ENCODE assay signal across 9 mouse cellular contexts in genomic region chr13:34192414-34193191, GRCm38 (mm10). TPM values are rescaled to one million over a fixed set of nuclear protein-coding genes. Genes with fewer than 3 reads are reported as not detected.
DNase-seq lines count a peak whose midpoint lies in the region; ATAC-seq and TF ChIP-seq lines count a peak whose summit lies in the region.
"Had no signal": no experiment of that assay in that cellular context is flagged by ENCODE, and none has a peak within 500 bp of the region (broad histone marks: within the 10 kb centered on the region; RNA-seq: fewer than 3 reads in every experiment).

No protein-coding gene starts in this region.

- DNase-seq in left cerebral cortex, adult 2 months (ENCODE audit: extremely low spot score in 1 of 2, low spot score in 2 of 2): no peak
- DNase-seq in left cerebral cortex, adult 11 months (ENCODE audit: low spot score): no peak
- DNase-seq in ES-E14 (ENCODE audit: low read depth, low spot score): peak; percentile 1
- no peak for DNase-seq in forebrain, embryonic 11.5 days (ENCODE audit: low spot score)
- peak; percentile 58 for DNase-seq in hindbrain, postnatal 0 days (ENCODE audit: low spot score)
- no peak for DNase-seq in cerebellum, postnatal 25 days

- no peak overlapping the region for H3K4me2 ChIP-seq in forebrain, embryonic 11.5 days (ENCODE audit: low read depth, low read length, severe bottlenecking)
- no peak overlapping the region for H3K4me2 ChIP-seq in hindbrain, postnatal 0 days (ENCODE audit: low read depth, low read length)
- no peak overlapping the region for H3K4me2 ChIP-seq in lung, embryonic 16.5 days (ENCODE audit: low read depth, low read length)

- peaks cover 2 to 7% of the 10 kb centered on the region in 2 experiments; a peak in 2 of 4 replicates for H3K4me1 ChIP-seq in ES-E14 (ENCODE audit: control insufficient read depth in 2 of 2, insufficient read depth in 2 of 2, low read length in 2 of 2, poor library complexity in 1 of 2)
- peaks cover 9% of the 10 kb centered on the region for H3K4me1 ChIP-seq in forebrain, embryonic 11.5 days (replicated peaks; ENCODE audit: control insufficient read depth, insufficient read depth, low read length)
- no peaks in the 10 kb centered on the region for H3K4me1 ChIP-seq in hindbrain, postnatal 0 days (ENCODE audit: insufficient read depth, low read length)
- no peaks in the 10 kb centered on the region; the same call in 1 of the 2 replicates for H3K4me1 ChIP-seq in lung, embryonic 16.5 days (replicated peaks; ENCODE audit: control insufficient read depth, insufficient read depth, low read length)

- in situ Hi-C loops in ES-E14 (cut with MboI; ENCODE audit: low sequenced_read_pairs in 2 of 2, unreplicated experiment in 2 of 2): no loop called here

- intact Hi-C loops in left cerebral cortex, adult 2 months (cut with DNase I): no loop called here

- ATAC-seq in forebrain, embryonic 11.5 days (replicated peaks; ENCODE audit: low FRiP score): peak; percentile 64; the same call in 1 of the 2 replicates
- ATAC-seq in hindbrain, postnatal 0 days: peak; percentile 81
- peak; percentile 69; the same call in 1 of the 2 replicates for ATAC-seq in lung, embryonic 16.5 days (ENCODE audit: low read depth)
- ATAC-seq in megakaryocyte progenitor cell, adult 5-6 weeks (replicated peaks; ENCODE audit: poor library complexity): no peak

- H3K9me3 ChIP-seq in ES-E14 (ENCODE audit: control insufficient read depth, insufficient read depth, low read depth, low read length): no peaks in the 10 kb centered on the region
- no peaks in the 10 kb centered on the region for H3K9me3 ChIP-seq in forebrain, embryonic 11.5 days (ENCODE audit: control insufficient read depth, low read length)
- H3K9me3 ChIP-seq in hindbrain, postnatal 0 days (ENCODE audit: low read length): no peaks in the 10 kb centered on the region
- no peaks in the 10 kb centered on the region for H3K9me3 ChIP-seq in lung, embryonic 16.5 days (ENCODE audit: control insufficient read depth, low read length)

- peak overlapping the region; percentile 38 for H3K27ac ChIP-seq in left cerebral cortex, adult 2 months
- H3K27ac ChIP-seq in ES-E14 (ENCODE audit: insufficient read depth, low read depth, low read length, poor library complexity, severe bottlenecking): no peak overlapping the region
- no peak overlapping the region for H3K27ac ChIP-seq in forebrain, embryonic 11.5 days (ENCODE audit: low read depth, low read length)
- no peak overlapping the region for H3K27ac ChIP-seq in hindbrain, postnatal 0 days
- H3K27ac ChIP-seq in lung, embryonic 16.5 days (ENCODE audit: low read length): no peak overlapping the region

- no peak overlapping the region for H3K9ac ChIP-seq in ES-E14 (ENCODE audit: insufficient read depth, low read depth, low read length, poor library complexity, severe bottlenecking)
- no peak overlapping the region for H3K9ac ChIP-seq in forebrain, embryonic 11.5 days (ENCODE audit: low read length)
- no peak overlapping the region for H3K9ac ChIP-seq in hindbrain, postnatal 0 days (replicated peaks; ENCODE audit: low read length)
- H3K9ac ChIP-seq in lung, embryonic 16.5 days (ENCODE audit: low read length): no peak overlapping the region

- WGBS in forebrain, embryonic 11.5 days: 72% methylated on average over 8 of the region's 8 CpGs
- WGBS in hindbrain, postnatal 0 days: 50% methylated on average over 8 of the region's 8 CpGs
- WGBS in lung, embryonic 16.5 days: 62% methylated on average over 8 of the region's 8 CpGs

- H3K36me3 ChIP-seq in ES-E14 (ENCODE audit: control insufficient read depth, insufficient read depth, low read length, poor library complexity, severe bottlenecking): no peaks in the 10 kb centered on the region
- H3K36me3 ChIP-seq in forebrain, embryonic 11.5 days (ENCODE audit: control insufficient read depth, insufficient read depth, low read length): peaks cover 6% of the 10 kb centered on the region; the same call in 1 of the 2 replicates
- H3K36me3 ChIP-seq in hindbrain, postnatal 0 days (ENCODE audit: insufficient read depth, low read length): peaks cover 30% of the 10 kb centered on the region
- peaks cover 3% of the 10 kb centered on the region; the same call in 1 of the 2 replicates for H3K36me3 ChIP-seq in lung, embryonic 16.5 days (ENCODE audit: control insufficient read depth, insufficient read depth, low read length)

- H3K27me3 ChIP-seq in forebrain, embryonic 11.5 days (ENCODE audit: control insufficient read depth, insufficient read depth, low read length): no peaks in the 10 kb centered on the region
- H3K27me3 ChIP-seq in hindbrain, postnatal 0 days (ENCODE audit: insufficient read depth, low read length): no peaks in the 10 kb centered on the region
- no peaks in the 10 kb centered on the region for H3K27me3 ChIP-seq in lung, embryonic 16.5 days (ENCODE audit: control insufficient read depth, insufficient read depth, low read depth, low read length)

- H3K4me3 ChIP-seq in left cerebral cortex, adult 2 months: no peak overlapping the region
- no peak overlapping the region for H3K4me3 ChIP-seq in ES-E14 (ENCODE audit: insufficient read depth in 1 of 2, low read depth in 1 of 2, low read length in 2 of 2, poor library complexity in 1 of 2, severe bottlenecking in 1 of 2)
- no peak overlapping the region for H3K4me3 ChIP-seq in forebrain, embryonic 11.5 days (ENCODE audit: low read depth, low read length)
- H3K4me3 ChIP-seq in hindbrain, postnatal 0 days (ENCODE audit: low read length): no peak overlapping the region
- no peak overlapping the region for H3K4me3 ChIP-seq in lung, embryonic 16.5 days (ENCODE audit: low read length)
- H3K4me3 ChIP-seq: myocyte had no signal

- peak; percentile 31 for TF ChIP-seq CTCF in left cerebral cortex, adult 2 months (IDR thresholded peaks at IDR 0.05)
- TF ChIP-seq CTCF in hindbrain, postnatal 0 days (IDR thresholded peaks at IDR 0.05; ENCODE audit: low read depth): peak; percentile 65

TF ChIP-seq in ES-E14, 5 proteins besides CTCF, POLR2A, EP300 and RAD21:
- TF ChIP-seq ZC3H11A (IDR thresholded peaks at IDR 0.05; ENCODE audit: borderline replicate concordance, low read depth, low read length) (no peak), MAFK (IDR thresholded peaks at IDR 0.05; ENCODE audit: insufficient read depth, low read depth, low read length) (no peak), ZNF384 (IDR thresholded peaks at IDR 0.05; ENCODE audit: low read depth, low read length) (no peak), HCFC1 (IDR thresholded peaks at IDR 0.05; ENCODE audit: borderline replicate concordance, insufficient read depth, low read length) (no peak), CHD2 (IDR thresholded peaks at IDR 0.05; ENCODE audit: low read depth, low read length) (no peak)
TF ChIP-seq in ES-E14: peak in this region for 0.

RNA-seq across cellular contexts. Expression of gene Psmg4, which starts 29.8 kb away (rescaled TPM):
- 10 to 100 TPM; 19.4 to 20.6 TPM for total RNA-seq in left cerebral cortex, adult 2 months (2021)
- total RNA-seq in ES-E14 (2012; rRNA removed): 80.1 and 99.8 TPM in 2 replicates
- polyA plus RNA-seq in forebrain, embryonic 11.5 days (2014; fragmentation: Nextera tagmentation; extraction: Ambion mirVana): 114 and 123 TPM in 2 replicates
- 41.6 and 75.9 TPM in 2 replicates for total RNA-seq in hindbrain, postnatal 0 days (2014; rRNA removed)
- polyA plus RNA-seq in hindbrain, postnatal 0 days (2015; fragmentation: Nextera tagmentation; extraction: Ambion mirVana): 88.5 and 92.0 TPM in 2 replicates
- 64.5 and 67.3 TPM in 2 replicates for polyA plus RNA-seq in lung, embryonic 16.5 days (2015; fragmentation: Nextera tagmentation; extraction: Ambion mirVana)
- total RNA-seq in megakaryocyte progenitor cell, adult 5-6 weeks (2015): 73.3 and 75.8 TPM in 2 replicates
- 200 and 229 TPM in 2 replicates for total RNA-seq in megakaryocyte progenitor cell, adult 5-6 weeks (2017)

Comparison
In these comparisons a context has a peak if more than half of its experiments do, and no peak if none do; other contexts are left out.
1. DNase-seq: peak in ES-E14 (single experiment) and hindbrain, postnatal 0 days (single experiment); none in left cerebral cortex, adult 2 months (0 of 2), left cerebral cortex, adult 11 months (single experiment), forebrain, embryonic 11.5 days (single experiment) and cerebellum, postnatal 25 days (0 of 2).